Mouse (Mus musculus): ENCODE data around the gene Gpr84.

The Gpr84 gene

DNA sequence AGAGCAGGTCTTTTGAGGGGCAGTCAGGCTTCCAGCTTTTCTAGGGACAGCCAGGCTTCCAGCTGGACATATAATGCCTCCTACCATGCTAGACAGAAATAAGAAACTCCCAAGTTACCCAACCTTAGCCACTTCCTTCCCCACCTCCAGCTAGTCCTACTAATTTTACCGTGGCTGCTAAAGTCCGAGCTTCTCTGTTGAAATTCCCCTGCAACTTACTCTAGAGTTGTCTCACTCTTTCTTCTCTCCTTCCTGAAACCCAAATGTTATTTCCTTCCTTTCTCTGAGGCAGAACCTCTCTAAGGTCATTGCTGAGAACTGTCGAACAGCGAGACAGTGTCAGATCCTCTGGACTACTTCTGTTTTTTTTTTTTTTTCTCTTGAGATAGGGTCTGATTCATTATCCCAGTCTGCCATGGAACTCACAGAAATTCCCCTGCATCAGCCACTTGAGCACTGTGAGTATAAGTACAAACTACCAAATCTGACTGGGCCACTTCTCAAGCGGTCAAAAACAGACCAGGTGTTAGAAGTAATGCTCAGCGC is at the start of gene Gpr84:
Gene Gpr84 (minus strand): TSS at position 248 of the 546 bp plus-strand sequence.
- in situ Hi-C loops (cut with MboI; ENCODE audit: low sequenced_read_pairs), result loop anchor here (25.0 kb wide), 1 partner anchor 323 kb away; the partner anchor contains the start of genes Hoxc6, Hoxc8 and Hoxc9

DNA sequence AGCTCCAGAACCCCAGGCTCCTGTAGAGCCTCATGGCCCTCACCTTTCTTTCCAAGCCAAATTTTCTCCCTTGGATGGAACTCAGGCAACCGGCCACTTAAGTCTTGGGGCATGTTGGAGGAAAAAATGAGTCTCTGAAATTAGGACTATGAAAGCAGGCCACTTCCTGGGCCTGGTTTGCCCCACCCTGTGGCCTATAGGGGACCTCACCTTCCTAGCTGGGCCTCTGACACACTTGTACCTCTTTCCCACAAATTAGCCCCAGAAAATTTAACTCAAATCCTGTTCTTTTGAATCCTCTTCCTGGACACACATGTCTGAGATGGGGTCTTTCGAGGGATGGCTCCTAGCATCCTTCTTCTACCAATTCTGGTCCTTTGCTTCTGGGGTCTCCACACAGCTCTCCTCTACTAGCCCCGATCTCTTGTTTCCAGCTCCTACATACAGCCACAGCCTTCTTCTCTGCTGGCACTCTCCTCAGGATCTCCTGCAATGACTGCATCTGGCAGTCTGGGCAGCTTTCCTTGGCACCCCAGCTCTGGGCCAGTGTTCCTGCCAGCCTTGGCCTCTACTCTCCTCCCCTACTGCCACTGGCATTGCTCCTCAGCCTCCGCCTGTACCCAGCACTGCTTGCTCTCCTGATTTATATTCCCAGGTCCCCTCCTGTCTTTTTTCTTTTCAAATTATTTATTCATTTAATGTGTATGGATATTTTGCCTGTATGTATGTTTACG is 49.6 kb upstream of the Gpr84 start:
- in situ Hi-C loops (cut with MboI; ENCODE audit: low sequenced_read_pairs), result no loop called here

DNA sequence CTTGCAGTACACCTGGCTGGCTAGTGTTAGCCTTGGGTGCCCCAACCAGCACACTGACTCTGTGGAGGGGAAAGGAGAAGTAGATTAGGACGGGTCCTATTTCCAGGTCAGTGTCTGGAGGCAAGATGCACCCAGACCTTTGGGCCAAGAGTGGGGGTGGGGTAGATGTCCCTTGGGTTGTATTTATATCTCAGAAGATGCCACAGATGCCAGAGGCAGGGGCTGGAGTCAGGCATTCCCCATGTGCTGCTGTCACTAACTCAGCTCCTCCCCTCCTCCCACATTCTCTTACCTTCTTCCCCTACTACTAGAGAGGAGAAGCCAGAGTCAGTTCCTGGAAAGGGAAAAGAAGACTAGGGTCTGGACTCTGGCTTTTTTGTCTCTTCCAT is 48.7 kb upstream of the Gpr84 start:
- in situ Hi-C loops (cut with MboI; ENCODE audit: low sequenced_read_pairs), result no loop called here

DNA sequence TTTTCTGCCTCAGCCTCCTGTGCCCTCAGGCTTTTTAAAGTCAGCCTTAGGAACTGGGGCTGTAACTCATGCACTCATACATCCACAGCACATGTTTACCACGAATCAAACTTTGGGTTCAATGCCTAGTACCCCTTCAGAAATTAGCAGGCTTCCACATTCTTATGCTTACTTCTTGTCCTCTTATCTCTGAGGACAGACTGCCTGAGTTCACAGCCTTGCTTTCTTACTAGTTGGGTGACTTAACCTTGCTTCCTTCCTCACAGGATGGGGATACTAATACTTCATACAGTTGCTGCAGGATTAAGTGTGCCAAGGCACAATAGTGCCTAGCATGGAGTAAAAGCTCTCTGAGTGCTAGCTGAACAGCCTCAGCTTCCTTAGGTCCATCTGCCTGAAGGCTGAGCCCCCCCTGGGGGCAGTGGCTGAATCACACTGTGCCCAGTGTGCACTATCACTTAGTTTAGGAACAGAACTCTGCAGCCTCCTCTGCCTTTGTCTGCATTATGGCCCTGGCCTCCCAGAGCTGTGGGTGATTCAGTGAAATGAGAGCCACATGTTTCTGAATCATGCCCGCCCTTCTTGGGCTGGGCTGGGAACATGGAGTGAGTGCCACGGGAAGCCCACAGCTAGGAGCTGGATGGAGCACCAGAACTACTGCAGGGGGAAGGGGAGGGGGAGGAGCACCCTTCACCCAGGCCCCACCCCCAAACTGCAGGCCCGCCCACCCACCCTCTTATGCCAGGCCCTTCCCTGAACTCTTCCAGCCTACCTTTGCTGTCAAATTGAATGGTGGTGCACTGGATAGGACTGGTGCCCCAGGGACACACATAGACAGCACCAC is 48.1 kb upstream of the Gpr84 start:
- in situ Hi-C loops (cut with MboI; ENCODE audit: low sequenced_read_pairs), result no loop called here

DNA sequence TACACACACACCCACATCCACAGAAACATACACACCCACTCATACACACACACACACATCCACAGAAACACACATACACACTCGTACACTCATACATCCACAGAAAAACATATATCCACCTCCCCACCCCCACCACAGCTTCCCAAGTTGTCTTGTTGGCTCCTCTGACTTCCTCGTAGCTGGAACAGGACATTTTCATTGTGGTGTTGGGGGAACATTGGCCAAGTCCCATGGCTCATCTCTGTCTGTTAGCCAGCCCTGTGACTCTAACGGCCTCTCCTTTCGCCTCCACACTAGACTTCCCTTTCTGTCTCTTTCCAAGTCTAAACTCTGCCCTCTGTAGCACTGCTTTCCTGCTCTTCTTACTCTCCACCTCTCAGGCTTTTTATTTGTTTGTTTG is 47.4 kb upstream of the Gpr84 start:
- in situ Hi-C loops (cut with MboI; ENCODE audit: low sequenced_read_pairs), result no loop called here

DNA sequence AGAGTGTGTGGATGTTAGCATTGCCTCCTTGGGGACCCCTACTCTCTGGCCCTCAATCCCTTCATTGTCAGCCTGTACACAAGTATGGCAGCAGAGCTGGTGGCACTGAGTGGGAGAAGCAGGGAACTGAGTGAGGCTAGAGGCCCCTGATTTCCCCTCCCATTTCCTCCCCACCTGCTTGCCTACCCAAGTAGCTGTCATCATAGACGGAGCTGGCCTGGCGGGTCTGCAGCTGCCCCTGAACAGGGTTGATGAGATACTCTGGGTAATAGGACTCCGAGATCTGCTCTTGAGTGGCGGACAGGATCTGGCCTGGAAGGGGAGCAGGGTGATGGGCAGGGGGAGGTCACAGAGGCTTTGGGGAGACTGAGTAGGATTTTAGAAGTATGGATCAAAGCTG is 45.7 kb upstream of the Gpr84 start:
- in situ Hi-C loops (cut with MboI; ENCODE audit: low sequenced_read_pairs), result no loop called here

DNA sequence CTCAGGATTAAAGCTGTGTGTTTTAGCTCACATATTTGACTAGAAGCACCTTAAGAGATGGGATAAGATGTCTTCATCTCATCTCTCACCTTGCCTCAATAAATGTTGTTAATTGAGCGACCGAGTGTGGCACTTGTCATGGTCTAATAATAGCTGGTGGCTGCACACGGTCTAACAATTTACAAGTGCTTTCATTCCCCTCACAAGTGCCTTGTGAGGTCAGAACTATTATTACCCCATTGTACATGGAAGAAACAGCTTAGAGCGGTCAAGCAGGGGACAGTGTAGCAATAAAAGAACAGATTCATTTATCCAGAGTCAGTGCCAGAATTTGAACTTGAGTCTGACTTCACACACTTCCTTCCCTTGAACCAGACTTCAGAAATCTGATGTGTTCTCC is 45.0 kb upstream of the Gpr84 start:
- in situ Hi-C loops (cut with MboI; ENCODE audit: low sequenced_read_pairs), result no loop called here

DNA sequence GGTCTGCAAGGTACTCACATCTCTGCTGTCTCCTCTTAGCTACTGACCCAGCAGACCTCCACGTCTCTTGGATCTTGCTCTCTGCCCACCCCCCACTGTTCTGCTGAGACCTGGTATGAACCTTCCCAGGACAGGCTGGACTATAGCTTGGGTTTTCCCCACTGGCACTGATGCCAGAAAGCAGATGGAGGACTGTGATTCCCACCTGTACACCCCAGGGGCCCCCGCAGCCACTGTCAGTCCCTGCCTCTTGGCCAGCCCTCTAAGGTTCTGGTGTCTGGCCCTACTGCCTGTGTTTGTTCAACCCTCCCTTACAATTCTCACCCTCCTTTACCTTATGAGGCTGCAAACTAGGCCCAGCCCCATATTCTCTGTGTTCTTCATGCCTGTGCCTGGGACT is 44.3 kb upstream of the Gpr84 start:
- in situ Hi-C loops (cut with MboI; ENCODE audit: low sequenced_read_pairs), result loop anchor here (5.0 kb wide), 1 partner anchor 33 kb away; no protein-coding TSS in a partner anchor

DNA sequence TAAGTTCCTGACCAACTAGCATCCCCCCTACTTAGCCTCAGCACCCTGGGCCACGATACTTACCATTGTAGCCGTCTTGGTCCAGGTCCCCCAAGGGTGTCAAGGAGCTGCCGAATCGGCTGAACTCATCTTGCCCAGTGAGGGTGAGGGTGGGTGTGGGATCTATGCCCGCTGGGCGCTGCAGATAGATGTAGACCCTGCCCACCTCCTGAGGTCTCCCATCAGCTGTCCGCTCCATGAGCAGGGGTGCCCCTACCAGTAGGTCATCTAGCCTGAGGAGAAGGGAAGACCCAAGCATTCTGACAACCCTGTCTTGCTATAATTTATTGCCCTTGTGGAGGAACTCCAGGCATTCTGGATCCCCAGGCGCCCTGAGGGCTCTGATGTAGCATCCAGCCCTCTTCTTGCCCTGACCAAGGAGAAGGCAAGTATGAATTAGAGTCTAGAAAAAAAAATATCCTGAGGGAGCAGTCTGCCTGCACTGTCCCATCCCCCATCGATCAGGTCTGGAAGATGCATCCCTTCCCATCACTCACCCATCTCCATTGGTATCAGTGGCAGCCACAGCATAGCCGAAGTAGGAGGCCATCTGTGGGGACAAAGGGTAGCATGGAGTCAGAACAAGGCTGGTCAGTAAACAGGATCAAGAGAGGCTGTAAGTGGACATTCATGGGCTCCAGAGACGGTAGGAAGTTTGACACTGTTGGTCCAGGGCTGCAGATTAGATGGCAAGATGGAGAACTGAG is 43.3 kb upstream of the Gpr84 start:
- in situ Hi-C loops (cut with MboI; ENCODE audit: low sequenced_read_pairs), result loop anchor here (5.0 kb wide), 1 partner anchor 34 kb away; no protein-coding TSS in a partner anchor

DNA sequence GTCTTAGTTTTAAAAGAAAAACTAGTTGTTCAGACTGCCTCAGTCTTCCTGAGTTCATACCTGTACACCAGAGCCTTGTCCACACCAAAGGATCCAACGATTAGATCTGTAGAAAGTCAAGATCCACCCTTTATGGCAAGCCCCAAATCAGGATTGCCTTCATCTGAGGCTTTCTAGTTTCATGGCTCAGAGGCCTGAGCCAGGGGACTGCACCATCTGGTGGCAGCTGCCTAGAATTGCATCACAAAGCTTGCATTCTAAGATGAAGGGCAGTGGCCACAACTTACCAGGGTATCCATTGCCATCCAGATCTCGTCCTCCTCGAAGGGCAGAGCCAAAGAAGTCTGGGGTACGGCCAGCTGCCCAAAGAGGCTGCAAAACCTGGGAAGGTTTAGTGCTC is 42.4 kb upstream of the Gpr84 start:
- in situ Hi-C loops (cut with MboI; ENCODE audit: low sequenced_read_pairs), result loop anchor here (5.0 kb wide), 1 partner anchor 34 kb away; no protein-coding TSS in a partner anchor

DNA sequence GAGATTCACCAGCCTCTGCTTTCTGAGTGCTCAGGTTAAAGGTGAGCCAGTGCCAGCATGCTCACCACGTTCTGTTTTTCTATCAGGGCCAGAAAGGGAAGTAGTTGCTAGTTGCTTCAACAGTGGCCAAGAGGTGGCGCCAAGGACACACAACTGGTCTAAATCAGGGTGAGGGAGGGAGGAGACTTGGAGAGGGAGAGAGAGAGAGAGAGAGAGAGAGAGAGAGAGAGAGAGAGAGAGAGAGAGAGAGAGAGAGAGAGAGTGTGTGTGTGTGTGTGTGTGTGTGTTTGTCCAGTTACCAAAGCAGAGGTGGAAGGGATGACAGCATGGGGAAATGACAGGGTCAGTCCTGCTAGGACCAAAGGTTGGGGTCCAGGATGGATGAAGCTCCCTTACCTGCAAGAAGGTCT is 36.9 kb upstream of the Gpr84 start:
- in situ Hi-C loops (cut with MboI; ENCODE audit: low sequenced_read_pairs), result no loop called here

DNA sequence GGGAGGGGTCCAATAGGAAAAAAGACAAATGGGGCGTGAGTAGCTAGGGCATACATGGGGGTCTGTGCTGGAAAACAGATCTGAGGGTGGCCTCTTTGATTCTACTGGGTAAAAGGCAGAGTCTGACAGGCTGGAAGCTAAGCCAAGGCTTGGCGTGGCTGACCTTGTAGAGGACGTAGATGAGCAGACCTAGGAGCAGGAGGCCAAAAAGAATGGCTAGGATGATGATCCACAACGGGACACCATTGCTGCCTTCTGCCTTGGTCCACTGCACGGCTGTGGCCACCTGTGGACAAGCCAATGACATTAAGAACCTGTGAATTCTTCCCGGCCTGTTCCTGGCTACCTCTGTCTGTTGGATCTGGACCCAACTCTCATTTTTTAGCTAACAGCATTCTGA is 35.4 kb upstream of the Gpr84 start:
- in situ Hi-C loops (cut with MboI; ENCODE audit: low sequenced_read_pairs), result no loop called here

DNA sequence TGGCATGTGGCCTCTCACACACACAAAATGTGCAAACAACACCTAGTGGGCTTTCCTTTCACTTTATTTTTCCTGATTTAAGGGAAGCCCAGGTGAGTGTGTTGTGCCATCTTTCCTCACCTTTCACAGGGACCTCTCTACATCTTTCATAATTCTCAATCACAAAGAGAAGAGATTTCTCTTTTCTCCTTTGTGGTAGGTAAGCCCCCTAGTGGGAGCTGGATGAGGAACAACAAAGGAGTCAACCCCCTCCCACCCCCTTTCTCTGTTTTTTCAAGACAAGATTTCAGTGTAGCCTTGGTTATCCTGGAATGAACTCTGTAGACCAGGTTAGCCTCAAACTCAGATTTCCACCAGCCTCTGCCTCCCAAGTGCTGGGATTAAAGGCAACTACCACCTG is 33.1 kb upstream of the Gpr84 start:
- in situ Hi-C loops (cut with MboI; ENCODE audit: low sequenced_read_pairs), result no loop called here

DNA sequence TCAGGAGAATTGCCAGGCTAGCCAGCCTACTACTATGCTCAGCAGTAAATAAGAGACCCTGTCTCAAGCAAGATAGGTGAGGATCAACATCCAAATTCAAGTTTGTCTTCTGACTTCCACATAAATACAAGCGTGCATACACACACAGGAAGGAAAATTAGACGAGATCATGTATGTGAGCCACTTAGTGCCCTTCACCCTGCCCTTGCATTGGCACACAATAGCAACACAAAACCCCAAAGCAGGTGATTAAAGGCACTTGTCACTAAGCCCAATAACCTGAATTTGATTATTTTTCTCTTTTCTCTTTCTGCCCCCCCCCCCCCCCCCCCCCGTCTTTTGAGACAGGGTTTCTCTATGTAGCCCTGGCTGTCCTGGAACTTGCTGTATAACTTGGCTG is 32.6 kb upstream of the Gpr84 start:
- in situ Hi-C loops (cut with MboI; ENCODE audit: low sequenced_read_pairs), result no loop called here

DNA sequence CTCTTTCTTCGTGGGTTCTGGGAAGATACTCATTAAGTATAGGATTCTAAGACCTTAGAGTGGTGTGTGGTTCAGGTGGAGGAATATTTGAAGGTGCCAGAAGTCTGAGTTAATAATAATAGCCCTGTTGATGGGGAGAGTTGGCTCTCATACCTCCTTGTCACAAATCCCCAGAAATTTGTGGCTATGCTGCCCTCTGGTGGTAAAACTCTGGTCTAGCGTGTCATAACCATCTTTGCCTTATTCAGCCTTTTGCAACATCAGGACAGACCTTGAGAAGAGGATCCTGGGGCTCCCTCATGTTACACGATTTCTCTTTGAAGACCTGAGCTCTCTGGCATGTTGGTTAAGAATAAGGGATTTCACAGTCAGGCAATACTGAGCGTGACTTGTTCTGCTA is 32.0 kb upstream of the Gpr84 start:
- in situ Hi-C loops (cut with MboI; ENCODE audit: low sequenced_read_pairs), result no loop called here

DNA sequence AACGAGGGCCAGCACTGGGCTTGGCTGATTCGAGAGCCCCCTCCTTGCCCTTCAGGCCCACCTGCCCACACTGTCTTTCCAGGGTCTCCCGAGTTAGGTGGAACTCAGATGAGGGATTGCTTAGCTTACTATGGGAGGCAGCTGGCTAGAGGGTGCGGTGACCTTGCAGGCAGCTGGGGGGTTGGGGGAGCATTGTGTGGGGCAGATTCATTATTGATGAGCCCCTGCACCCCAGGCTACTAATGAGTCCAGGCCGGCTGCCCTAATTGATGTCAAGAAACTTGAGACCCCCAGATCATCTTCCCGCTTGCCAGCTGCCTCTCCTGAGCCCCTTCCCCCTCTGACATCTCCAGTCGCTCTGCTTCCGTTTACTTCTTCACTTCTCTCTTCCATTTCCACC is 31.1 kb upstream of the Gpr84 start:
- in situ Hi-C loops (cut with MboI; ENCODE audit: low sequenced_read_pairs), result no loop called here

DNA sequence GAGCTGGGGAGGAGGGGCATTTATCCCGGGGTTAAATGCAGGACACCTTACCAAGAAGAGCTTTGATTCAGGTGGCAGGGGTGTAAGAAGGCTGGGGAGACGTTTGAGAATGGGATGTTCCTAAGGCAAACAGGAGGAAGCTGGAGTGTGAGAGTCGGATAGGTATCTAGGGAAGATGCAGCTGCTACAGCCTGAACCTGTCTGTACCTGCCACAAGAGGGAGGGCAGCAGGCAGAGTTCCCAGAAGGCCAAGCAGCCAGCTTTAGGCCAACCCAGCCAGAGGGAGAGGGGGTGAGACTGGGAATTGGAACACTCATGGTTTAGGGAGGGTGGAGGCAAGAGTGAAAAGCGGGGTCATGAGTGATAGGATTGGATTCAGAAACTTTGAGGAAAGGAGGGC is 30.4 kb upstream of the Gpr84 start:
- in situ Hi-C loops (cut with MboI; ENCODE audit: low sequenced_read_pairs), result no loop called here

DNA sequence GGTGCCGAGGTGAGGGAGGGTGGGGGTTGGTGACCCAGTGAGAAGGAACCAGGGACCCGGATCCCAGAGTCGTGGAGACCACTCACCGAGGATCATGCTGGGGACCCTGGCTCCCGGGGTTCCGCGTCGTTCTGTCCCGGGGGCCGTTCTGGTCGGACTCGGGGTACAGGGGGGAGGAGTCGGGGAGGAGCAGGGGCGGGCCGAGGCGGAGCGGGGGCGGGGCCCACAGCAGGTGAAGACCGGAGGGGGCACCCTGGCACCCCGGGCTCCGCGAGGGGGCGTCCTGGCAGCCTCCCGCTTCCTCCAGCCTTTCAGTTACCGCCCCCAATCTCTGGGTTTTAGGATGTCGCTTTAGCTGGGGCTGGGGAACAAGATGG is 29.5 kb upstream of the Gpr84 start, which contains the start of gene Zfp385a:
Gene Zfp385a (minus strand): TSS at position 133 of the 377 bp plus-strand sequence.
- in situ Hi-C loops (cut with MboI; ENCODE audit: low sequenced_read_pairs), result no loop called here

DNA sequence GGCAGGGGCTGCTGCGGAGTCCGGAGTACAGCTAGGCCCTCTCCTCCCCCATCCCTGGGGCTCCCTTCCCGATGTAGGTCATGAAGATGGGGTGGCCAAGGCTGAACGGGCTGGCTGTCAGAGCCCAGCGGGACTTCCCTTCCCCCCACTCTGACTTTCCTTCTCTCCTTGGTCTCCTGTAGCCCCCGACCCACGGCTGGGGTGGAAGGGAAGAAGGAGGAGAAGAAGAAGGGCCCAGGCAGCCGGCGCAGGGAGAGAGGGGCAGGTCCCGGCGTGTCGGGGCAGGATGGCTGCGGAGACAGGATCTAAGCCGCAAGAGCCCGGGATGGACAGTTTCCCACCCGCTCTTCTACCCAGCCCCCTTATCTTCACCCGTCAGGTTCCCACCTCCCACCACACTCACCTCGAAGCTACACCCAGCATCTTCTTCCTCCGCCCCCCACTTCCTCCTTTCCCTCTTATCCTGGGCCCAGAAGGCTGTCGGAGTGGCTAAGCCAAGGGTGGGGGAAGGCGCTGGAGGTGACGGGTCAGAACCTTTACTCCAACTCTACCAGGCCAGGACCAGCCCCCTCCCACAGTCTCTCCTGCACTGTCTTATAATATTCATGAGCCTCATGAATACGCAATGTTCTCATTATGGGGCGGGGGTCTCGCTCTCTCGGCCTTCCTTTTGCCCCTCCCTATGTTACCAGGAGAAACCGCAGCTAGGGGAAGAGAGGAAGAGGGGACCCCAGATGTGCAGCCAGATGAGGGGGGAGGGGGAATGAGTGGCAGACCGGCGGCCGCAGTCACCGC is 29.0 kb upstream of the Gpr84 start:
- in situ Hi-C loops (cut with MboI; ENCODE audit: low sequenced_read_pairs), result no loop called here

DNA sequence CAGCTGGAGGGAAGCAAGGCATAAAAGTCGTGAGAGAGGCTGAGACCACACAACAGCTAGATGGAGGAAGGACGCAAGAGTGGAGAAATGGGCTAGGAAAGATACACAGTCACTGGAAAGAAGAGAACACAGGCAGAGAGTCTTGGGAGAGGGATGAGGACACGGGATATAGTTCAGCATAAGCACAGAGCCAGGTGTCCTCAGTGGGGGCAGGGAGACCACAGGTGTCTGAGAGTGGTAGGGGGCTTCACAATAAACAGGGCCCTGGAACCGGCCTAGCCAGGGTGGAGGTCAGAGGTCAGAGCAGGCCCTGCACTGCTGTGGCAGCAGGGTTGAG is 28.4 kb upstream of the Gpr84 start:
- in situ Hi-C loops (cut with MboI; ENCODE audit: low sequenced_read_pairs), result no loop called here
